Mouse (Mus musculus) v-Abl transformed pro-B cells (cell line): ENCODE measurements around the gene Usp30.

Source experiments
- in situ Hi-C, 2 experiments: fragments of 400-800 bp; cut with MboI; formaldehyde crosslinking; loops; one replicate each; pipeline ENCODE4 v1.15.1; 2025; ENCODE audit not compliant: unreplicated experiment in 2 of 2

Gene Usp30

GRCm38 (mm10) chr5:114116586-114116985 lies 51.3 kb downstream of the Usp30 start:
- in situ Hi-C loops: no loop called here

DNA sequence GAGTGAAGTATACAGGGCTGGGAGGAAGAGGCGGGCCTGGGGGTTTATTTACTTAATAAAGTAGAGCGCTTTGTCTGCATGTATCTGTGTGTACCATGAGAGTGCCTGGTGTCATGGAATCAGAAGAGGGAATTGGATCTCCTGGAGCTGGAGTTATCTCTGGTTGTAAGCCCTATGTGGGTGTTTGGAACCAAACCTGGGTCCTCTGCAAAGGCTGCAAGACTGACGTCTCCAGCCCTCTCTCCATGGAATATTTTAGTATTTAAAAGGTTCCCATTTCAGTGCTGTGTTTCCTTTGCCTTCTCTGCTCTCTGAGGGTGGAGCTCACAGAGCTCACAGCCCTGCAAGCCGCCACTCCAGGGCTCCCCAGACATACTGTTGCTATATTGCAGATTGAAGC lies 54.5 kb downstream of the Usp30 start:
- in situ Hi-C loops: no loop called here

GRCm38 (mm10) chr5:114126008-114126407 lies 60.7 kb downstream of the Usp30 start:
- in situ Hi-C loops: no loop called here

- in situ Hi-C loops: no loop called here
Measured at GRCm38 (mm10) chr5:114126499-114127244, 61.4 kb downstream of the Usp30 start.

DNA sequence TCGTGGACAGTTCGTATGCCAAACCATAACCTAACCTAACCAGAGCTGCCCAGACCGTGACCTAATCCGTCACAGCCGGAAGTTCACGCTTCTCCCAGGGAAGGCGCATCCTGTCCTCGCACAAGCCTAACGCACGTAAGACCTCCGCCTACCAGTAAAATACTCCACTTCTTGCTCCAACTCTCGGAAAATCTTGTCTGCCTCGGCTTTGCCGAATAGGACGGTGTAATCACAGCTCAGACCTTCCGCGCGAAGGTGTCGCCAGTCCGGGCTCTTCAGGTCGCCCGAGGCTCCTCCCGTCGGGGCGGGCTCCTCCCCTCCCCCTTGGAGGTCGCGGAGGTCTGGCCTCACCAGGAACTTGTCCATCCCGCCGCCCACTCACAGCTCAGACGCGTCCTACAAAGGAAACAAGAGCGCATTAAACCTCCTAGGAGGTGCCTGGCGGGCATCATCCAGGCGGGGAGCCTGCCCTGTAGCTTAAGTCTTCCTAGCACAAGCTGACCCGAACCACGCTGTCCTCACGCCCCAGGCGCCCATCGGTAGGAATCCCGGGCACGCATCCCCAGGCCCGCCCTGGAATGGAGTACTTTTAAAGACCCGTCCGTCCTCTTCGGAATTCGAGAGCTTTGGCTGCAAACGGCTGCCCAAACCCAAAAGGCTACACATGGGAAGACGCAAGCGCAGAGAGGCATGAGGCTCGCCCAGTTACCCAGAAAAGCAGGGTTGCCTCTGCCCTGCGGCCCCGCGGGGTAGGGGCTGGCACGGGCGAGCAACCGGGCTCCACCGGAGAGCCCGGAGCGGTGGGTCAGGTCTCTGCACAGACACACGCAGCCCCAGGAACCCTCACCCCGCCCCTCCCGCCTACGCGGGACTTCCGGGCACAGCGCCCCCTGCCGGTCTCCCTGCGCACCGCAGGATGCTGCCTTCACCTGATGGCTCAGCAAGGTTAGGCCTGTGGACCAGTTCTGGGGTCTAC lies 62.4 kb downstream of the Usp30 start, which contains the start of gene Alkbh2:
Alkbh2 (minus strand) TSS at position 845 of the 976 bp plus-strand sequence.
- in situ Hi-C loops: no loop called here

- in situ Hi-C loops: no loop called here
Measured at GRCm38 (mm10) chr5:114129550-114130210, 64.4 kb downstream of the Usp30 start.

GRCm38 (mm10) chr5:114130211-114130605 lies 64.9 kb downstream of the Usp30 start, which contains the start of gene Ung:
TSS of gene Ung (plus strand) at chr5:114130386.
- in situ Hi-C loops: no loop called here

- in situ Hi-C loops: no loop called here
Measured at GRCm38 (mm10) chr5:114130698-114131520, 65.6 kb downstream of the Usp30 start.

DNA sequence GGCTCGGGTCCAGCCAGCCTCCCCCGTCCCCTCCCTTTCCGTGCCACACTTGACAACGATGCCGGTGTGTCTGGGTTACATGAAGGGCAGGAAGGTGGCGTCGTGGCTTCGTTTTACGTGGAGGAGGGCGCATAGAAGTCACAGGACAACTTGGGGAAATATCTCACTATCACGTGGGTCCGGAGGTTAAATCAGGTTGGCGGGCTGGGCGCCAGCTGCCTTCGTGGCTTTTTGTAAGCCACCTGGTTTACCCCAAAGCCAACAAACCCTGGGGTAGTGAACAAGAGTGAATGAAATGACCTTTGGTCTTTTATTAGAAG lies 66.2 kb downstream of the Usp30 start:
- in situ Hi-C loops: no loop called here

- in situ Hi-C loops: no loop called here
Measured at GRCm38 (mm10) chr5:114132841-114133240, 67.6 kb downstream of the Usp30 start.

DNA sequence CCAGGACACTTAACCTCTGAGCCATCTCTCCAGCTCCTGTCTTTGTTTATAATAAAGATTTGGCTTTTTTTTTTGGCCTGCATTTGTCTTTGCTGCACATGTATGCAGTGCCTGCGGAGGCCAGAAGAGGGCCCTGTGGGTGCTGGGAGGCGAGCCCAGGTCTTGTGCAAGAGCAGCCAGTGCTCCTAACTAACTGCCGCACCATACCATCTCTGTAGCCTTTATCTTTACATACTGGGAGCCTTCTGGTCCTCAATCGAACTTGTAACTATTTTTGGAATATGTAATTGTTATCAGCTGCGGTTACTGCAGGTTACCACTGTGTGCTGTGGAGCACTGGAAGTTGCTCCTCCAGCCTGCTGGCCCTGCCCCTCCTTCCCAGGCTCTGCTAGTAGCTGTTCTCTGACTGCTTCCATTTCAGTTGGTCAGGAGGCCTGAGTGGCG lies 68.9 kb downstream of the Usp30 start:
- in situ Hi-C loops: no loop called here

GRCm38 (mm10) chr5:114135516-114135915 lies 70.3 kb downstream of the Usp30 start:
- in situ Hi-C loops: no loop called here

DNA sequence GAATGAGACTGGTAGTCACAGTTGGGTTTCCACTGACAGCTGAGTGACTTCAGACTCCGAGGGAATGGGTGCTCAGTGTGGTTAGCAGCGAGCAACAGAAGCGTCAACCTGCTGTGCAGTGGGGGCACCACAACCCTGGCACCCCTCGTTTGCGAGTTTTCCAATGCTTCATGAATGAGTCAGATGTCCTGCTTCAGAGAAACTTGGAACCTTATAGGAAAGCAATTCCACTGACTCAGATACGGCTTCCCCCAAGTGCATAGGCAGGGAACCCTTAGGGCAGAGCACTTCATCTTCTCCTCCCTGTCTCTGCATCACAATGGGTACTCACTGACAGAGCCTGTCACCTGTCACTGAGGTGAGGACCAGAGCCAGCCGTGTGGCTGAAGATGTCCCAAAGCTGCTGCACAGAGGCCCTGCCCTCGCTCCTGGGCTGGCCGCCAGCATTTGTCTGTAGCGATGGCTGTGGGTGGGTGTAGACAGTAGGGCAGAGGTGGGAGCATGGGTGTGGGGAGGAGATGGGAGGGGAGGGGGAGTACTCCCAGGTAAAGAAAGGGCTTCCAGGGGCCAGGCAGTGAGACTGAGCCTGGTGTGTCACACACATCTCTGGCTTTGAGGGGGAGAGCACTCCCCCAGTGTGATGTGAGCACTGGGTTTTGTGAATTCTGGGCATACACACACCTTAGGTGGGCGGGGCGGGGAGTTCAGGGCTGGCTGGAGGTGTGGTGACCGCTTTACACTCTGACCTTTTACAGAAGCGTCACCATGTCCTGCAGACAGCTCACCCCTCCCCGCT lies 72.4 kb downstream of the Usp30 start:
- in situ Hi-C loops: no loop called here

DNA sequence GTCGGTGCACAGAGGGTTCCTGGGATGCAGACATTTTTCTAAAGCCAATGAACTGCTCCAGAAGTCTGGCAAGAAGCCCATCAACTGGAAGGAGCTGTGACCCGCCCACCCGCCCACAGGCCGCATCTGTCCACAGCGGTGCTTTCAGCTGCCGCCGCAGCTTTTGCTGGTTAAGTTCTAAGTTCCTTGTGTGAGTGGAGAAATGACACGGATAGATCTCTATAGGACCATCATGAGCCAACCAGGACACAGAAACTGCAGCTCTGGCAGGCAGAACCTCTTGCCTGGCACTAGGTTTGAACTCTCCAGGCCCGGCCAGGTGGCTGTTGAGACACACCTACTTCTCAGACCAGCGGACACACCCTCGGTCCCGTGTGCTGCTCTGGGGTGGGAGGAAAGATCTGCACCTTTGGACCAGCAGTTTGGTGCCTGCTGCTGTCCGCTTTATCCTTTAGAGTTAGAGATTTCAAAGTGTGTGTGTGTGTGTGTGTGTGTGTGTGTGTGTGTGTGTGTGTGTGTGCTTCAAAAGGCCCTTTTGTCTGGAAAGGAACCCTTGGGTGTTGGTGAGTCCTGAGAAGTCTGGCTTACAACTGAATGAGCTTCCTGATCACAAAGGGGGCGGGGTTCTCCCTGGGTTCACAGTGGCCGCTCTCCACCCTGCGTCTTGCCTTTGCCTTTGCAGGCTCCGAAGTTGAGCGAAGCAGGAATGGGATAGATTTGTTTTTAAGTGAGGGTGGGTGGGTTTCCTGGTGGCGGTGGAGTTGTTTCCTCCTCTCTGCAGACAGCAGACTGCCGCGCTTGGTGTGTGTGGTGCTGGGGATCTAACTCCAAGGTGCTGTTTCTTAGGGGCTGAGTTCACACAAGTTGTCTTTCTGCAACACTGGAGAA lies 73.3 kb downstream of the Usp30 start:
- in situ Hi-C loops: no loop called here

- in situ Hi-C loops: no loop called here
Measured at GRCm38 (mm10) chr5:114139175-114139574, 73.9 kb downstream of the Usp30 start.

GRCm38 (mm10) chr5:114146028-114146888 lies 81.0 kb downstream of the Usp30 start, which contains the start of gene Acacb:
TSS of gene Acacb (plus strand) at chr5:114146535.
- in situ Hi-C loops: no loop called here
